Mouse (Mus musculus) spleen, adult 12 weeks (tissue): ENCODE results near the gene Ier3.

ENCODE experiments used
- DNase-seq: peaks from one replicate; pipeline ENCODE4 v3.0.0; 2022; ENCODE audit warnings: low spot score

Gene Ier3

DNA sequence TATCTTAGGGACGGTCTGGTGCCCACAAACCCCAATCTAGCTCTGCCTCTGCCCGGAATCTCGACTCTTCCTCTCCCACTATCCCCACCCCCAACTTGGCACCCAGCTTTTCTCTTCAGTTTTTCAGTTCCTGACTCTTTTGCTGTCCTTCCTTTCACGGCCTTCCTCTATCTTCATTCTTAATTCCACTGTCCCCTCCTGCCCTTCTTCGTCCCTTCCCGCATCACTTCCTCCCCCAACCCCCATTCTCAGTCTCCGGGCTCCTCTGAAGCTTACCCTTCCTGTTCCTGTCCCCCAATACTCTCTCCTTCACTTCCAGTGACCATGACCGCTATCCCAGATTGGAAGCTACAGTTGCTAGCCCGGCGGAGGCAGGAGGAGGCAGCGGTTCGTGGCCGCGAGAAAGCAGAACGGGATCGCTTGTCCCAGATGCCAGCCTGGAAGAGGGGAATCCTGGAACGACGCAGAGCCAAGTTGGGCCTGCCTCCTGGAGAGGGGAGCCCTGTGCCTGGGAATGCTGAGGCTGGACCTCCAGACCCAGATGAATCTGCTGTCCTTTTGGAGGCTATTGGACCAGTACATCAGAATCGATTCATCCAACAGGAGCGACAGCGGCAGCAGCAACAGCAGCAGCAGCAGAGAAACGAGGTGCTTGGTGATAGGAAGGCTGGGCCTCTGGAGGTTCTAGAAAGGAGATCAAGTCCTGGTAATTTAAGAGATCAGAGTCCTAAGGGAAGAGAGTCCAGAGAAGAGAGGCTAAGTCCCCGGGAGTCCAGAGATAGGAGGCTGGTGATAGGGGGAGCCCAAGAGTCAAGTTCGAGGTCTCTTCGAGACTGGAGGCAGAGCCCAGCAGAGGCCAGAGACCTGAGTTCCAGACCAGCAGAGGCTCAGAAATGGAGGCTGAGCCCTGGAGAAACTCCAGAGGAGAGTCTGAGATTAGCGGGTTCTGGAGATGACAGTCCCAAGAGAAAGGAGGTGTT is 45.7 kb downstream of the Ier3 start:
- peak; percentile 26 for DNase-seq

DNA sequence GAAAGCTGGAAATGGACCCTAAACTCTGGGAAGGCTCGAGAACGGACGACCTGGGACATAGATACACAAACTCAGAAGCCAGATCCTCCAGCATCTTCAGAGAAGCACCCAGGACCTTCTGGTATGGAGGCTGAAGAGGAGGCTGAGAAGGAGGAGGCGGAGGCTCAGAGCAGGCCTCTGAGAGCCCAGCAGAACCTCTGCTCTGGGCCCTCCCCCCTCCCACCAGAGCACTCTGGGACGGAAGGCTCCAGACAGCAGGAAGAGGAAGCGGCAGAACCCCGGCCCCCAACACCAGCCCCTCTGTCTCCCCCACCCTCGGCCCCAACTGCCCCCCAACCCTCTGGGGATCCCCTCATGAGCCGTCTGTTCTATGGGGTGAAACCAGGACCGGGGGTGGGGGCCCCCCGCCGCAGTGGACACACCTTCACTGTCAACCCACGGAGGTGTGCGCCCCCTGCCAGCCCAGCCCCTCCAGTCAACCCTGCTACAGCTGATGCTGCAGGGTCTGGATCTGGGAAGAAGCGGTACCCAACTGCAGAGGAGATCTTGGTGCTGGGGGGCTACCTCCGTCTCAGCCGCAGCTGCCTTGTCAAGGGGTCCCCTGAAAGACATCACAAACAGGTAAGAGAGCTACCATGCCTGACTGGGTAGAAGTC is 46.8 kb downstream of the Ier3 start:
- DNase-seq, result no peak

DNA sequence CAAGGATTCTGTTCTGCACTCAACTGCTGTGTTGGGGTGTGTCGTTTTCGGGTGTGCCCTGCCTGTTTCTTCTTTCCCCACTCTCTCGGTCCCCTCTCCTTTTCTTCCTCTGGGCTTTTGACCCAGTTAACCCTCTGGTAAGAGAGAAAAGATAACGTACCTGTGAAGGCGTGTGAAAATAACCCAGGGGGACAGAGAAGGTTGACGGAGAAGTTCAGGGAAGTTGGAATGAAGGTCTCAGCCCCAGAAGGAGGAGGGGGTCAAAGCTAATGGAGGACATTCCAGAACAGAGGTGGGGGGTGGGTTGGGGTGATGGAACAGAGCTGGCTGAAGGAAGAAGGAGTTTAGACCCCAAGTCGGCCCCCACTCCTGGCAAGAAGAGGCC is 47.5 kb downstream of the Ier3 start:
- DNase-seq, result no peak

GRCm38 (mm10) chr17:35869346-35870067 is 48.0 kb downstream of the Ier3 start:
- DNase-seq, result no peak

GRCm38 (mm10) chr17:35870151-35870883 is 48.8 kb downstream of the Ier3 start:
- DNase-seq, result peak; percentile 33

DNA sequence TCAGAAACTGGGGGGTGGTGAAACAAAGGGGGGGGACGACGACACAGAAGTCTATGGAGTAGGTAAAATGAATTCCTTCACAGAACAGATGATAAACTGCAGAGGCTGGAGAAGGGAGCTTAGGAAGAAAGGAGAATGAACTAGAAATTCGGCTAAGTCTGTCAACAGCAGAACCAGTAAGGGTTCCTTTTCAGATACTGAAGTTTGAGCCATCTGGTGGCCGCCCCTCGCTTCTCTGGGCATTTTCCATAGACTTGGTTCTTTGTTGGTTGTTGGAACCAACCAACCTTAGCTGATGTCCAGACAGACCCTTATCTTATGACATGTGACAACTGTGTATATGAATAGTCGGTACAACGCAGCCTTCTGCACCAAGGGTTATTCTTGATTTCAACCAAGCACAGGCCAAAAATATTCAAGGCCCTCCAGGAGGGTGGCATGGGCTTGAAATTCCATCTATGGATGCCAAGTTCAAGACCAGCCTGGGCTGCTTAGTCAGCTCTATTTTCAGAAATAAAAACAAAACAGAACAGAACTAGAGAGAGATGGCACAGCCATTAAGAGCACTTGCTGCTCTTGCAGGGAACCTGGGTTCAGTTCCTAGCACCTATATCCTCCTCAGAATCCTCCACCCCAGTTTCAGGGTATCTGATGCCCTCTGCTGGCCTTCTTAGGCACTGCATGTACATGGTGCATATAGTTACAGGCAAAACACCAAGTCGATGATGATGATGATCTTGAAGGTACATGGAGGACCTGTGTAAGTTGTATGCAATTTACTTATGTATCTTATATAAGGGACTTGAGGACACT is 49.6 kb downstream of the Ier3 start:
- DNase-seq, result peak; percentile 29
